Mouse (Mus musculus) liver, embryonic 14.5 days (tissue): ENCODE results near the gene Mif4gd. TPM values are rescaled to one million over a fixed set of nuclear protein-coding genes. Genes with fewer than 3 reads are reported as not detected.
A peak's percentile ranks its signal among the peaks of the same experiment; 100 is the strongest.

Source experiments
- ATAC-seq: fragments of 200-750 bp; cut with Nextera tagmentation; 2 replicates; pipeline ENCODE4 v1.8.0; 2017; ENCODE audit warnings: moderate number of reproducible peaks, mild to moderate bottlenecking, moderate library complexity; ENCODE audit not compliant: insufficient read depth
- DNase-seq, 3 experiments: peaks; one replicate each; pipeline ENCODE4 v3.0.0-alpha.2; 2012 to 2013; ENCODE audit warnings: low read depth in 3 of 3, low spot score in 3 of 3
- H3K27ac ChIP-seq: fragments of 300-500 bp; sonication (generic); 2 replicates; pipeline ENCODE4 v1.5.1; 2014; ENCODE audit warnings: moderate library complexity, mild to moderate bottlenecking, control low read depth, inconsistent platforms
- H3K27me3 ChIP-seq: fragments of 300-500 bp; sonication (generic); 2 replicates; pipeline ENCODE4 v1.6.1; 2014; ENCODE audit warnings: mild to moderate bottlenecking, low read length, moderate library complexity; ENCODE audit not compliant: control insufficient read depth, insufficient read depth
- H3K36me3 ChIP-seq: fragments of 300-500 bp; sonication (generic); replicated peaks from 2 replicates; pipeline ENCODE4 v1.6.1; 2014; ENCODE audit warnings: low read depth; ENCODE audit not compliant: control insufficient read depth, insufficient read depth
- H3K4me1 ChIP-seq, 2 experiments: fragments of 200-500 bp in 1 of 2; fragments of 300-500 bp in 1 of 2; sonication (generic) in 1 of 2; replicated peaks; 2 replicates each; pipeline ENCODE4 v1.6.1; 2012 to 2014; ENCODE audit warnings: antibody characterized with exemption in 1 of 2, inconsistent platforms in 1 of 2, low read length in 1 of 2; ENCODE audit not compliant: control insufficient read depth in 2 of 2, insufficient read depth in 2 of 2
- H3K4me2 ChIP-seq: fragments of 300-500 bp; sonication (generic); 2 replicates; pipeline ENCODE4 v1.6.1; 2014; ENCODE audit warnings: low read depth, mild to moderate bottlenecking, control low read depth, moderate library complexity
- H3K4me3 ChIP-seq, 2 experiments: fragments of 200-500 bp in 1 of 2; fragments of 300-500 bp in 1 of 2; sonication (generic) in 1 of 2; 2 replicates each; pipeline ENCODE4 v1.5.1; 2012 to 2014; ENCODE audit warnings: low read depth in 2 of 2, low read length in 2 of 2, mild to moderate bottlenecking in 2 of 2, control low read depth in 1 of 2, inconsistent platforms in 1 of 2, moderate library complexity in 1 of 2; ENCODE audit not compliant: insufficient read depth in 1 of 2
- H3K9ac ChIP-seq: fragments of 300-500 bp; sonication (generic); replicated peaks from 2 replicates; pipeline ENCODE4 v1.6.1; 2014; ENCODE audit warnings: mild to moderate bottlenecking, control low read depth, moderate library complexity
- H3K9me3 ChIP-seq: fragments of 300-500 bp; sonication (generic); 2 replicates; pipeline ENCODE4 v1.6.1; 2016; ENCODE audit warnings: low read length, mixed read lengths; ENCODE audit not compliant: control insufficient read depth
- CTCF ChIP-seq: IDR thresholded peaks from 2 replicates; pipeline ENCODE4 v1.5.1; 2016; ENCODE audit warnings: antibody characterized with exemption, low read depth, control low read depth
- EP300 ChIP-seq: IDR thresholded peaks from 2 replicates; pipeline ENCODE4 v1.6.1; 2016; ENCODE audit warnings: antibody characterized with exemption, low read depth
- WGBS: fragments of 180-500 bp; shearing (Covaris S2); extraction: QIAGEN DNeasy Blood & Tissue Kit; methylation state at CpG from one replicate; pipeline ENCODE4 v1.1.7; 2014; ENCODE audit not compliant: insufficient replicate concordance; 5-methylcytosine and 5-hydroxymethylcytosine counted together
- polyA plus RNA-seq, 2 experiments: library from polyadenylated mRNA; depleted of rRNA in 1 of 2; stranded (reverse) in 1 of 2; unstranded in 1 of 2; fragments of >200 nt; fragmentation: Nextera tagmentation in 1 of 2; extraction: Ambion mirVana in 1 of 2; gene quantifications; 2 replicates each; pipeline versions ENCODE4 v1.2.1 to v1.2.3; 2012 to 2014

Gene Mif4gd
- polyA plus RNA-seq, 2 experiments = 25.6 TPM

DNA sequence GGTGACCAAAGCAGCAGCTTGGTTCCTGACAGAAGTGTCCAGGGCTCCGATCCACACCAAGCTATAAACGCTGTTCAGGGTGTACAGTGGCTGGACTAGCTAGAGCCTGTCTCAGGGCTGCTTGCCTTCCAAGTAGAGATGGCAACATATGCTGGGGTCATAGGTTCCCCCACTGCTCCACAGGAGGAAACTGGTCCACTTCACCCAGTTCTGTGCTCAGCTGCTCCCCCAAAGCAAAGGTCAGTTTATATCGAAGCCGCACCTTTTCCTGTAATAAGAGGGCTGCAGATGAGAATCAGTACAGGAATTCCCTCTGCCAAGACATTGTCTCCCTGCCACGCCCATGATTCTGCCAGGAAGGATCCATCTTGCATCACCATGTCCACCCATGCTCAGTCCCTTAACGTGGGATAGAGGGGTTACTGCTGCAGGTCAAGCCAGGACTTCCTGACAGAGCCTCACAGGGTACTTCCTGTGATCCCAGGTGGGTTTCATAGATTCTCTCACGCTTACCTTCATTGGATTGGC, 27.1 kb downstream of the Mif4gd start:
- Histone ChIP-seq H3K9me3 (no peaks in the 10 kb centered on the region), H3K36me3 (peaks cover 87% of the 10 kb centered on the region), H3K4me3 (no peak overlapping the region), H3K9ac (no peak overlapping the region), H3K4me2 (no peak overlapping the region), H3K4me1 (no peaks in the 10 kb centered on the region), H3K27me3 (no peaks in the 10 kb centered on the region), H3K27ac (no peak overlapping the region)
- 81% methylated on average over 7 of the region's 7 CpGs for WGBS
- DNase-seq (no peak), ATAC-seq (no peak)
- TF ChIP-seq EP300 = no peak
- no peak for TF ChIP-seq CTCF

DNA sequence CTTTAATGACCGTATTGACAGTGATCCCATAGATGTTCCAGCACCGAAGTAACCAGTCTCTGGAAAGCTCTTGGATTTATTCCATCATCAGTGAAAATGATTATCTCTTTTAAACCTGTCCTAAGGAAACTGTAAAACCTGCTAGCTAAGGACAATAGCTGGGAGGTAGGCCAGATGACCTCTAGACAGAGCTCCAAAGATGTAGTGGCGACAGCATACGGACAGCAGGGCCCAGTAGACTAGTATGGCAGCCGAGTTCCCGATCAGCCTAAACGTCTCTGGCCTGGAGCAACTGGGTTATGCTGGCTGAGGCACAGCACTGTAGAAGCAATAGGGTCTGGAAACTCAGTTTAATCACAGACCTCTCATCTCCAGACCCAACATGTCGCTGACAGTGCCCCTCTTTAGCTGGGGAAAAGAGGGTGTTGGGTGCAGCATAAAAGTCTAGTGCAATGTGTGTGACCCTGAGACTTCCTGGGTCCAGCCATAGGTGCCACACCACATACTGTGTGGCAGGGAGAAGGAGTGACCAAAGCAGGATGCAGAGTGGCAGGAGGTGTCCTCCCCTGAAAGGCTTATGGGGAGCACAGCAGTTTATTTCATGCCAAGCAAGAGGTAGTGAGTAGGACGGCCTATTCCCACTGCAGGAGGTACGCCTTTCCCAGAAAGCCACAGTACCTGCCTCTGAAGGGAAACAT, 28.2 kb downstream of the Mif4gd start:
- no peak for TF ChIP-seq CTCF
- TF ChIP-seq EP300 = no peak
- ATAC-seq = 0 out of 2 replicates have a peak, but pooled peaks have one; percentile 22

DNA sequence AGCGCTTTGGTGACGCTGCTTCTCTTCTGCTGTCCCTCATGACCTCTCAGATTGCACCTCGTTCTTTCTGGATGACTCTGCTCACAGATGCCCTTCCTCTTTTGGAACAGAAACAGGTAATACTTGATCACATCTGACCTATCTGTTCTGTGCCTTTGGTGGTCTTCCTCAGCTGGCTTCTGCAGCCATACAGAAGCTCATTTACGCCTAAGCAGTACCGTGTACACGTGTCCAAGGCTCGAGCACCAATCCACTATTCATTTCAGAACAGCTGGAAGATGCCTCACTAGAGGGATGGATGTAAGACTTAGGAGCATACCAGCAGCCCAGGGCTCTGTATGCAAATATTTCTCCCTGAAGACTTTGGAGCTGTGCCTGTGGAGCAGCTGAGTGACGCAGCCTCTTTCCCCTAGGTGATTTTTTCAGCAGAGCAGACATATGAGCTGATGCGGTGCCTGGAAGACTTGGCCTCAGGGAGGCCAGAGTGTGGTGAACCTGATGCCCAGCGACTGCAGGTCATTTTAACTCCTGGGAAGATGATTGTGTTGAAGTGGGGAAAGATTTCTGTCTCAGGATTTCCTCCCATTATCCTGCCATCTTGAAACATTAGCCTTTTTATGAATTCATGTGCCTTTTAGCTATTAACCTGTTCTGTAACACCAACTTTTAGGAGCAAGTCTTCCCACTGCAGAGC, 29.7 kb downstream of the Mif4gd start:
- Histone ChIP-seq H3K9me3 (no peaks in the 10 kb centered on the region), H3K36me3 (peaks cover 84% of the 10 kb centered on the region), H3K27me3 (no peaks in the 10 kb centered on the region), H3K4me2 (no peak overlapping the region), H3K27ac (no peak overlapping the region), H3K4me3 (no peak overlapping the region), H3K4me1 (no peaks in the 10 kb centered on the region), H3K9ac (no peak overlapping the region)
- 80% methylated on average over 10 of the region's 10 CpGs for WGBS
- TF ChIP-seq CTCF (no peak), EP300 (no peak)
- no peak for DNase-seq
- ATAC-seq = no peak

More for the DNA sequence above, 28.2 kb downstream of the Mif4gd start:
- Histone ChIP-seq H3K9ac (no peak overlapping the region), H3K4me2 (no peak overlapping the region), H3K9me3 (no peaks in the 10 kb centered on the region), H3K27me3 (no peaks in the 10 kb centered on the region), H3K4me1 (no peaks in the 10 kb centered on the region), H3K27ac (no peak overlapping the region), H3K4me3 (no peak overlapping the region), H3K36me3 (peaks cover 82% of the 10 kb centered on the region)
- no peak for DNase-seq
- WGBS = 79% methylated on average over 10 of the region's 10 CpGs

DNA sequence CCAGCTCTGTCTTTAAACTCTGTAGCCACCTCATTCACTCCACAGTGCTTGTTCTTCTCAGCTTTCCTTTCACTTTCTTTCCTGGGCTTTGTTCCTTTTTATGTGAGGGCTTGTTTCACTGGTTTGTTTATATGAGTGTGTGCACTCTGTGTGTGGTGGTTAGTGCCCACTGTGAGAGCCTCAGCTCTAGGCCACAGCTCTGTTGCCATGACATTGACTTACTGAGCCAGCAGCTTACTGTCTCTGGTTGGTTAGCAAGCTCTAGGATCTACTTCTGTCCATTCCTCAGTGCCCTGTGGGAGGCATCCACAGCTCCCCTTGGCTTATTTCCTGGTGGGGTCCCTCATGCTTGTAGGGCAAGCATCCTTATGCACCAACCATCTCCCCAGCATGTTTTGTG, 33.7 kb downstream of the Mif4gd start:
- Histone ChIP-seq H3K4me2 (no peak overlapping the region), H3K9me3 (no peaks in the 10 kb centered on the region), H3K27ac (no peak overlapping the region), H3K36me3 (peaks cover 64% of the 10 kb centered on the region), H3K27me3 (no peaks in the 10 kb centered on the region), H3K4me3 (no peak overlapping the region), H3K4me1 (no peaks in the 10 kb centered on the region), H3K9ac (no peak overlapping the region)
- ATAC-seq (no peak), DNase-seq (no peak)
- TF ChIP-seq EP300 (no peak), CTCF (no peak)

DNA sequence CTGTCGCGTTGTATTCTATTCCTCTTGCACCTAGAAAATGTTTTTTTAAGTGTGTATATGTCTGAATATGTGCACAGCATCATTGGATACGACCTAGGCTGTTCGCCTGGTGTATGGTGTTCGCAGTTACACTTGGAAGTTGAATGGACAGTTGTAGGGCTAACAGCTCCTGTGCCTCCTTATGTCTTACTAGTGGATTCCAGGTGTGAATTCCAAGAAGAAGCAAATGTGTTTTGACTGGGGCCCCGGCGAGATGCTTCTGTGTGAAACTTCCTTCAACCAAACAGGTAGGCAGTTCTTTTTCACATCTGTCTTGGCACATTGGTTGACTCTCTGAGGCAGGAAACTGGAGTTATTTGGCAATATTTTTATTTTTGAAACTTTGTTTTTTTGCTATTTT, 47.8 kb downstream of the Mif4gd start:
- peaks cover 40% of the 10 kb centered on the region for H3K36me3 ChIP-seq
- no peak overlapping the region for H3K27ac ChIP-seq
- H3K4me2 ChIP-seq = peak overlapping the region; percentile 95
- no peaks in the 10 kb centered on the region for H3K27me3 ChIP-seq
- 8% methylated on average over 7 of the region's 7 CpGs for WGBS
- H3K9me3 ChIP-seq = no peaks in the 10 kb centered on the region
- no peak for ATAC-seq
- DNase-seq = no peak
- no peak for TF ChIP-seq EP300
- no peak for TF ChIP-seq CTCF
- peak overlapping the region; percentile 60 for H3K9ac ChIP-seq
- peaks cover 14 to 15% of the 10 kb centered on the region in 2 experiments for H3K4me1 ChIP-seq
- peak overlapping the region; percentile 77 to 97 for H3K4me3 ChIP-seq
